Mouse (Mus musculus) gastrocnemius, postnatal 25 days (tissue): ENCODE data around the gene Grcc10. TPM values are rescaled to one million over a fixed set of nuclear protein-coding genes. Genes with fewer than 3 reads are reported as not detected.
A peak's percentile ranks its signal among the peaks of the same experiment; 100 is the strongest.

Experiments
- DNase-seq: peaks from one replicate; pipeline ENCODE4 v3.0.0; 2022
- long read RNA-seq, 2 experiments: library from polyadenylated mRNA; stranded (forward); transcript quantifications; one replicate each; pipeline ENCODE4 v2.0.0; 2021
- total RNA-seq, 2 experiments: library from RNA; stranded (reverse); gene quantifications; 1 replicate in 1 of 2; 2 replicates in 1 of 2; pipeline ENCODE4 v1.2.3; 2021

Grcc10 gene
- total RNA-seq, result 100 to 1,000 TPM; 163 to 167 TPM
- long read RNA-seq, experiment 1, transcript Grcc10-201 (3 exons, 863 nt), result major isoform, 354 of 377 reads
- long read RNA-seq, experiment 1, transcript Grcc10-203 (2 exons, 424 nt), result minor isoform, 6 of 377 reads
- long read RNA-seq, experiment 1, partial matches to known transcripts, result 0 of 377 reads
- long read RNA-seq, experiment 1, other reads (novel, unspliced or antisense), result 16 of 377 reads
- long read RNA-seq, experiment 2, transcript Grcc10-201 (3 exons, 863 nt), result major isoform, 260 of 276 reads
- long read RNA-seq, experiment 2, partial matches to known transcripts, result 0 of 276 reads
- long read RNA-seq, experiment 2, other reads (novel, unspliced or antisense), result 12 of 276 reads

DNA sequence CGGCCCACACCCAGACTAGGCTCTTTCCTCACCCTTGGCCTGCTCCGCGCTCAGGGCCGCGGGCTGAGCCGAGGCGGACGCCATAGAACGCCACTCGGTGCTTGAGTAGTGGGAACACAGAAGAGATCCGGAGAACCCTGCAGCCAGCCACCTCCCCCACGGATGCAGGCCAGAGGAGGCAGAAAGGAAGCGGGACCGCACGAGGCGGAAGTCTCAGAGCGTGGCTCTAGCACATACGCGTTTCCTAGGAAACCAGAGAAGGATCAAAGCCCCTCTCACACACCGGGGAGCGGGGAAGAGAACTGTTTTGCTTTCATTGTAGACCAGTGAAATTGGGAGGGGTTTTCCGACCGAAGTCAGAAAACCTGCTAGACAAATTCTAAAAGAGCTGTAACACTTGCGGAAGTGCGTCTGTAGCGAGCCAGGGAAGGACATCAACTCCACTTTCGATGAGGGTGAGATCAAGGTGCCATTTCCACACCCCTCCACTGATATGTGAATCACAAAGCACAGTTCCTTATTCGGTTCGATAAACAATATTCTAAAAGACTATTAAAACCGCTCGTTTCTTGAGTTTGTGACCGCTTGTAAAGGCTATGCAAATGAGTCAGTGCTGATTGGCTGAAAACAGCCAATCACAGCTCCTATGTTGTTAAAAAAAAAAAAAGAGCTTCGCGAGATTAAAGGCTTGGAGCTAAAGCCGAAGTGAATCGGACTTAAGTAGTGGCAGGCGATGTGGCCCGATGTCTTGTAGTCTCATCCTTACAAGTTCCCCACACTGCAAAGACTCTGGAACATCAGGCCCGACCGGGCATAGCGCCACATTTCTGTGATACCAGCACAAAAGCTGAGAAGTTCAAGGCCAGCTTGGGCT lies at the start of gene Grcc10:
Grcc10 (minus strand) TSS at position 487 of the 874 bp plus-strand sequence.
- DNase-seq, result peak; percentile 88

- no peak for DNase-seq
Observed at GRCm38 (mm10) chr6:124790121-124790520, 48.9 kb upstream of the Grcc10 start.

DNA sequence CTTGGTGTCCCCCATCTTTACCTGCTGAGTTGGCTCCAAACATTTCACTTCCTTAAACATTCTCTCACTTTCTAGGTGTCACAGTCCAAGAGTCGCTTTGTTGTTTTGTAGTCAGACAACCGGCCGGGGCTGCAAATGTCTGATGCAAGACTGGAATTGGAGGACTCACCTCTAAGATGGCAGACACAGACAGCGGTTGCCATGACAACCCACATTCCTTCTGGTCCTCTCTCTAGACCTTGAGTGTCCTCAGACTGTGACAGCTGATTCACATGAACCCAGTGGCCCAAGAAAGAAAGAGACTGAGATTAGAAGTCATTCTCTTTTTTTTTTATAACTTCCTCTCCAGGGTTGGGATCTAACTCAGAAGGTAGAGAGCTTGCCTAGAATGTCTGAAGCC lies 48.3 kb upstream of the Grcc10 start:
- DNase-seq, result no peak

DNA sequence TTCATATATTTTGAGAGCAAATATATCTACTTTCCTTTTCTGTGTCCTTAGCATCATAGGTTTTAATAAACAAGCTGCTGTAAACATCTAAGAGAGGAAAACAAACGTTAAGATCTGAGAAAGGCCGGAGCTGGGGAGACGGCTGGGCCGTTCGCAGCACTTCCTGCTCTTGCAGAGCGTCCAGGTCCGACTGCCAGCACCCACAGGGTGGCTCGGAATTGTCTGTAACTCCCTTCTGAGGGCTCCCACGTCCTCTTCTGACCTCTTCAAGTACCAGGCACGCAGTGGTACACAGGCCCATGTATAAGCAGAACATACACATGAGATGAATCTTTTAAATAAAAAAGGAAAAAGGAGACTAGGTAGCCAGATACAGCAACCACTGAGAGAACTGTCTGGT lies 46.5 kb upstream of the Grcc10 start:
- no peak for DNase-seq

DNA sequence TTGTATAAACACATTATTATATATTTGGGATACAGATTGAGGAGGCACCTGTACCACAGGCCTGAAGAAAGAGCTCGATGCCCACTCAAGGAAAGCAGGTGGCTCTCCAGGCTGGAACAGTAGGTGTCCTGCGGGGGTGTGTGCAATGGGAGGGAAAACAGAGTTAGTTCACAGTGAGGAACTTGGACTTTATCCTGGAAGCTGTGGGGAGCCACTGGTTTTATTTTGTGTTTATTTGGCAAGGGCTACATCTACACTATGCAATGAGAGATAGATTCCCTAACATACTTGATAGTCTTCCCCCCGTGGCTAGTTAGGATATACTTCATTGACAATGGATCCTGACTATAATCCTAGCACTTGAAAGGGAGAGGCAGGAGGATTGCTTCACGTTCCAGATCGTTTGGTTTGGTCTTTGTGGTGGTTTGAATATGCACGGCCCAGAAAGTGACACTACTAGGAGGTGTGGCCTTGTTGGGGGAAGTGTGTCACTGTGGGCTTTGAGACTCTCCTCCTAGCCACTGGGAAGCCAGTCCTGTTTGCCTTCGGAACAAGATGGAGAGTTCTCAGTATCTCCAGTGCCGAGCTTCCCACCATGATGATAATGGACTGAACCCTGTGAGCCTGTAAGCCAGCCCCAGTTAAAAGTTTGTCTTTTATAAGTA lies 45.7 kb upstream of the Grcc10 start:
- no peak for DNase-seq

DNA sequence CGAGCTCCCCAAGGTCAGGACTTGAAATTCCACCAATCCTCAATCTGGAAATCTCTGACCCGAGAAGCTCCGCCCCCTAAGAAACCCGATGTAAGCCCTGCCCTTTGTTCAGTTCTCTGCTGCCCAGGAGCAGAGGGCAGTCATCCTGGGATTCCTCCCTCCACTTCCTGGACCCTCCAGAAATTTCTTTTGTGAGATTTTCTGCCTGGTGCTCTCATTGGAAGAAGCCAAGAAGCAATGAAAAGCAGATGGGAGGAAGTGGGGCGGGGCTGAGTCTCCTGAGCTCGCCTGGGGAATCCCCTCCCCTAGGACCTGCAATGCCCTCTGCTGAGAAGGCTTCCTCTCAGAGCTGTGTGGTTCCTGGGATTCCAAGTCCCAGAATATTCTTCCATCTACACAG lies 41.3 kb upstream of the Grcc10 start:
- no peak for DNase-seq

DNA sequence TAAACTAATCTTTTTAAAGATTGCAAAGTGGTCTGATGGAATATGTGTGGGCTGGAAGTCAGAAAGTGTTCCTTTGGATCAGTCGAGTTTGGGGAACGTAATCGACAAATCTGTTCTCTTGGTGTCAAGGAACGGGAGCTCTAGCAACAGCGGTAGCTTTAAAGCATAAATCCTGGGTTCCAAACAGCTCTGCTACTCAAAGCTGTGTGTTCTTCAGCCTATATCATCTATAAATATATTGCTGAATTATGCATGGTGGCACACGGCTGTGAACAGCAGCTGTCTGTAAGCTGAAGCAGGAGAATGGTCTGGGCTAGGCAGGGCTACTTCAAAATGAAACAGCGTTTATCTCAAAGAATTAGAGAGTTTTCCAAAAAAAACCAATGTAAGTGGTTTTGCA lies 39.7 kb upstream of the Grcc10 start:
- no peak for DNase-seq

DNA sequence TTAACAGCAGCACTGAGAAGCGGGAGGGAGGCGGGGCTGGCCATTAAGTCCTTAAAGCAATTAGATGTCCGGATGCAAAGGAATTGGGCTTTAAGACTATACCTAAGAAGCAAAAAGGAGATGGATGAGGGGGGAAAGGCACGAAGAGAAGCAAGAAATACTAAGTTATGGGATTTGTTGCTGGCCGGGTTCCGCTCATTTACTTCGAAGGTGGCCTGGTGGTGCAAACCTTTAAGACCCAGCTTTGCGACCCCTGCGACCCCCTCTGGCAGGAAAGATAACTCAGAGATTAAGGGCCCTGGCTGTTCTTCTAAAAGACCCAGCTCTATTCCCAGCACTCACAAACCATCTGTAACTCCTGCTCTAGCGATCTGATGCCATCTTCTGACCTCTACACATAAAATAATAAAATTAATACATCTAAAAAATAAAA lies 38.8 kb upstream of the Grcc10 start:
- no peak for DNase-seq

GRCm38 (mm10) chr6:124779222-124779983 lies 38.2 kb upstream of the Grcc10 start, which contains the start of gene Lrrc23:
Lrrc23 (minus strand) TSS chr6:124779727.
- peak; percentile 26 for DNase-seq

DNA sequence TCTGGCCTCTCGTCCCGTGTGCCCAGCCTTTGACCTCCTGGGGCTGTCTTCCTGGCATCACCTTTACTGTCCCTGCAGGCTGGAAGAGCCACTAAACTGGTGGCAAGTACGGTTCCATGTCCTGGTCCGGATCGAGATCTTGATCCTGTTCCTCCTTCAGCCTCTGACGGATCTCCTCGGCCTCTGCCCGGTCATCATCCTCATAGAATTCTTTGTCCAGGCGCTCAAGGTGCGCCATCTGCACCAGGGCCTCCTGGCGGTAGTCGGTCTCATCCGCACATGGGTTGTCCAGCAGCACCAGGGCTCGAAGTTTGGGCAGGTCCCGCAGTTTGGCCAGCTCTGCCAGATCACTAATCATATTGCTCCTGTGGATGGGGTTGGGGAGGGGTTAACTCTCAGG lies 29.3 kb upstream of the Grcc10 start:
- DNase-seq, result no peak

DNA sequence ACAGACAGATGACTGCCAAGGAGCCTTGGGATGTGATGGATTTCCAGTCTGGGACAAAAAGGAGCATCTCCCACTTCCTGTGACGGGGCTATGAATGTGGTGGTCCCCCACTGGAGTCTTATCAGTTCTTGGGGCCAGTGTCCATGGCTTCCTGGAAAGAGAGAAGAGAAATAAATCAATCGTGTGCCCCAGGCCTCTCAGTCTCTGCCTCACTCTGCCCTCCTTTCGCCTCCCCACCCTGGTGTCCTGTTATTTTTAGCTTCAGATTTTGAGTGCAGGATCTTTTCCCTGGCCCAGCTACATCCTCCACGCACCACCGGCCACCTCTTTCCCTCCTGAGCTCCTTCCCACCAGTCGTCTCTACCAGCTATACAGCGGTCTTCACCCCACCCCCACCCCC lies 28.8 kb upstream of the Grcc10 start:
- no peak for DNase-seq

DNA sequence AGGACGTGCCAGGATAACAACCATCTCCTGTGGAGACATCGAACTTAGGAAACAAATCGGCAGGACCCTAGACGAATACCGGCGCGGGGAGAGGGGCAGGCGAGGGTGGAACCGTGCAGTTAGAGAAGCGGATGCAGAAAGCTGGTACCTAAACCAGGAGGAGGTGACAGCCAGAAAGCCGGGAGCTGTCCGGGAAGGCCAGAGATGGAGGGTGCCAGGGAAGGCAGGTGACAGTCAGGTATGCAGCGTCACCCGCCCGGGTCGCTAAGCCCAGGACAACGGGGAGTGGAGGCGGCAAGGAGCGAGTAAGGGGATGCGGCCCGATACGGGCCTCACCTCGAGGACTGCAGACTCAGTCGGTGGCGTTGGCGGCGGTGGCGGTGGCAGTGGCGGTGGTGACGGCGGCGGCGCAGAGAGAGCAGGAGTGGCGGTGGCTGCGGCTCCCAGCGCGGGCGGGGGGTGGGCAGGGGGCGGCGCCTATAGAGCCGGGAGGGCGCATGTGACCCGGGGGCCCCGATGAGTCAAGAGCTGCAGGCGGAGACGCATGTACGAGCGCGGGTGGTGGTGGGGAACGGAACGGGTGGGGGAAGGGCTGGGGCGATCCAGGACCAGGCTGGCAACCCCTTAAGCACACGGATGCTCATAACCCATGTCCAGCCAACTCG lies 28.1 kb upstream of the Grcc10 start, which contains the start of gene Eno2:
Eno2 (minus strand) TSS at position 573 of the 665 bp plus-strand sequence.
- DNase-seq, result peak; percentile 60

DNA sequence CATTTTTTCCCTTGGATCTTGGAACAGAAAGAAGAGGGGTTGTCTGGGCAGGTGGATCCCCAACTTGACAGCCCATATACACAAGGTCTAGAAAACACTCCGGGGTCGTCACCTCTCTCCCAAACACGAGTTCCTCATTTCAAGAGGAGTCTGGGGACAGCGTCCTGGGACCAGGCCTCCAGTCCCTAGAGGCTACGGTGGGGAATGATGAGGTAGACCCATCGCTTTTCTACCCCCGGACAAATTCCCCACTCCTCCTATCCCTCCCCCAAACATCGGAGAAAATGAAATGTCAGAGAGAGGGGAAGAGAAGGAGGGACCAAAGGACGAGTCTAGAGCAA lies 27.5 kb upstream of the Grcc10 start:
- DNase-seq, result no peak

DNA sequence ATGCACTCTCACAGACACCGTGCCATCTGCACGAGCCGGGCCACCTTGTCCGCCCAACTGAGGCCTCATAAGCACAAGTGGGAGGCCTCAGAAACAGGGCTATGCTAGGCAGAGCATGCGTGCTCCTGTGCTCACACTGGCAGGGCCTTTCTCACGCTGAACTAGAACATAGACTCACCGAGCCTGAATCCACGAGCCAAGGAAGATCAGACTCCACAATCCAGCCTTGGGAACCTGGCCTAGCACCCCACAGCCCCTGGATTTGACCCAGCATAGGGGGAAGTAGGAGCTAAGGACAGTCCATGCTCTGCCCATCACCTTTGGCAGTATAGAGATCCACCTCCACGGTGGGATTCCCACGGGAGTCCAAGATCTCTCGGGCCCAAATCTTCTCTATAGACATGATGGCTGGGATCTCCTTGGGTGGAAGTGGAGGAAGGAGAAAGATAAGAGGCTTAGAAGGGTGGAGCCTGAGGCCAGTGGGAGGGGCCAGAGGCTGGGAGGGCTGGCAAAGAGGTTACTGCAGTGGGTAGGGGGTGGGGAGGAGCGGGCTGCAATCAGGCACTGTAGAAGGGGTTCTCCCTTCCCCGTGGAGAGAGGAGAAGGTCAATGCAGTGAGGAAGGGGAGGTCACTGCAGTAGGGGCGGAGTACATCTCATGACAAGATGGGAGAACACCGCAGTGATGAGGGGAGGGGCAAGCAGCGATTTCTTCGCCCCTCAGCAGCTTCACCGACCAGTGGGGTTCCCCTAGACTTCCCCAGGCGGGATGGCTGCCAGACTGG lies 26.9 kb upstream of the Grcc10 start:
- DNase-seq, result no peak

- no peak for DNase-seq
Observed at GRCm38 (mm10) chr6:124767536-124767919, 26.4 kb upstream of the Grcc10 start.

DNA sequence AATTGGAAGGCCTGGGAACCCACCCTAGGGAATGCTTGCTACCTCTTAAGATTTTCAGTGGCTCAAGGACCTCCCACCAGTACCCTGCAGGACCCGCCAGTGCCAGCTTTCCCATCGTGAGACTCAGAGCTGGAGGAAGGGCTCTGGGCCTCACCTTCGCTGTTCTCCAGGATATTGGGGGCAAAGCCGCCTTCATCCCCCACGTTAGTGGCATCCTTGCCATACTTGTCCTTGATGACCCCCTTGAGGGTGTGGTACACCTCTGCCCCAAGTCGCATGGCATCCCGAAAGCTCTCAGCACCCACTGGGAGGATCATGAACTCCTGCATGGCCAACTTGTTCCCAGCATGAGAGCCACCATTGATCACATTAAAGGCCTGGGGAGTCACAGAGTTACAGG lies 24.8 kb upstream of the Grcc10 start:
- DNase-seq, result no peak

DNA sequence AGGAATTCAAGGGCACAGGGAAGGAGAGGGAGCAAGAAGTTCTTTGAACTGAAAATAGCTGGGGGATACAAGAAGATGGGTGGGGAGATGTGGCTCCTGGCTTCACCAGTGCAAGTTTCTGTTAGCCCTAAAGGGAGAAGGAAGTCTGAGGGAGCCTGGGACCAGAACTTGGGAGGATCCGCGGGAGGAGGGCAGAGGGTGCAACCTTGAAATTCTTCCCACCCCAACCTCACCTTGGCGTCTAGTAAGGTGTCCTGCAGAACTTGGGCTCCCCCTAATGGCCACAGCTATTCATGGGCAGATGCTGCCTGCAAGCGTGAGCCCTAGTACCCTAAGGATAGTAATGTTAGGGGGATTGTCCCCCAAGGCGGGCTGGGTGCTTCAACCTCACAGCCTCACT lies 18.1 kb upstream of the Grcc10 start:
- DNase-seq, result peak; percentile 72

DNA sequence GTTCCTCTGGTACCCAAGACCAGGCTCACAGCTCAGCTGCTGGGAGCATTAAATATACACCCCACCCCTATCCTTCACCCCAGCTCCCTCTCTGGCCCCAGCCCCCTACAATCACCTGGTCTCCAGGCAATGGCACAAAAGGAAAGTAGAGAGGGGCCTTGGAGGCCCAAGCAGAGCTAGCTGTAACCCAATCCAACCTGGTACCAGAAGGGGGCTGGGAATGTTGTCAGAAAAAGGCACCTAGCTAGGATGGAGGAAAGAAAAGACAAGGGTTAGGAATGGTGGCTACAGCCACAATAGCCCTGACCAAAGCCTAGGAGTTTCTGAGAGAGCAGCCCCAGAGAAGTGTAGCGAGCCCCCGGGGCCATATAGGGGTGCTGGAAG lies 17.7 kb upstream of the Grcc10 start:
- no peak for DNase-seq

GRCm38 (mm10) chr6:124757909-124758848 lies 17.0 kb upstream of the Grcc10 start:
- peak; percentile 58 for DNase-seq
